Mouse (Mus musculus) brain, adult 2 months (tissue): Measurements from ENCODE around the gene Endod1.
A peak's percentile ranks its signal among the peaks of the same experiment; 100 is the strongest.
"Not testable (repeated sequence)": the region's sequence is repeated elsewhere in the genome, so short reads cannot be mapped to it uniquely, and the experiment has no call there.

Experiments used
- DNase-seq: peaks from one replicate; pipeline ENCODE4 v3.0.0; 2011; ENCODE audit warnings: low read depth, low spot score

The Endod1 gene

DNA sequence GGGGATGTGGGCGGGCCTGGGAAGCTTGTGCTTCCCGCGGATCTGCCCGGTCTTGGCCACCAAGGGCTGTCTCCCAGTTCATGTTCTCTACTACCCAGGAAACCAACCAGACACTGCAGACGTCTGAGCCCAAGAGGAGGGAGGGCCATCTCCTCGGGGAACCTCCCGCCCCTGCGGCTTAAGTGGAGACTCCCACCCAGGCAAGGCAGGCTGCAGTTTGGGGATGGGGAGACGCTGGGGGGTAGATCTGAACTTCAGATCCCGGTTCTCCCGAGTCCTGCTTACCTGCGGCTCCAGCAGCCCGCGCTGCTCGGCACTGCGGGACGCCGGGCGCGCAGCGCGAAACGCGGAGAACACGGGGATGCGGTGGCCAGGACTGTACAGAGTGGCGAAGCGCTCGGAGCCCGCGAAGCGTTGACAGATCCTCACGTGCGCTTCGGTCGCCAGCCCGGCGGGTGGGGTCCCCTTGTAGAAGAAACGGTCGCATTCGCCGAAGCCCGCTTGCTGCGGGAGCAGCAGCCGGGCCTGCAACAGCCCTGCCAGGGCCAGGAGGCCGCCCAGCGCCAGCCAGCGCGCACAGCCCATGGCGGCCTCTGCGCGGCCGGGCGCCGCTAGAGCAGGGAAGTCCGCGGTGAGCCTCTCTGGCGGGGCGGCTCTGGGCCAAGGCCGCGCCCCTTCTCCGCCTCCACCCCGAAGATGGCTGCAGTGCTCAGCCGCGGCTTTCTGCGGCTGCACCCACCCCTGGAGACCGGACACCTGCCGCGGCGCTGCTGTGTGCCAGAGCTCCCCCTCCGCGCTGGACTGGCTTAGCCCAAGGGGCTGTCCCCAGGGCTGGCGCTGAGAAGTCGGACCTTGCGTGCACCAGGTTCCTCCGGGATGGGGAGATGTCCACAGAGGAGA, 671 bp downstream of the Endod1 start:
- DNase-seq = peak; percentile 93

- DNase-seq = no peak
Measured at GRCm38 (mm10) chr9:14379769-14380385, 1.4 kb downstream of the Endod1 start.

DNA sequence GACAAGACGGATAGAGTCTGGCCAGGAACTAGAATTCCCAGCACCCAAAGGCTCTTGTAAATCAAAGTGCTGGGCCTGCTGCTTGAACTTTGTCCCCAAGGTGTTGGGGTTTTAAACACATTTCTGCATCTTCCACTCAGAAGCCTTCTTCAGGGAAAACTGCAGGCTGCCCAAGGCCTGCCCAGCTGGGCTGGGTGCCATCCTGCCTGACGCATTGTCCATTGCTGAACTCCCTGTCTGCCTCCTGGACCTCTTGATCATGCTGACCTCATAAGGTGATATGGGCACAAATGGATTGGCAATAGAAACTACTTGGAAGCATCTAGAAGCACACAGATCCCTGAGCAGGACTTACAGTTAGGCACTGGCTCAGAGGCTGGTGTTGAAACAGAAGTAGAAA, 3.2 kb downstream of the Endod1 start:
- peak; percentile 56 for DNase-seq

- peak; percentile 63 for DNase-seq
Measured at GRCm38 (mm10) chr9:14376149-14376548, 5.2 kb downstream of the Endod1 start.

GRCm38 (mm10) chr9:14372440-14372839, 8.9 kb downstream of the Endod1 start:
- no peak for DNase-seq

- no peak for DNase-seq
Measured at GRCm38 (mm10) chr9:14369271-14369670, 12.0 kb downstream of the Endod1 start.

DNA sequence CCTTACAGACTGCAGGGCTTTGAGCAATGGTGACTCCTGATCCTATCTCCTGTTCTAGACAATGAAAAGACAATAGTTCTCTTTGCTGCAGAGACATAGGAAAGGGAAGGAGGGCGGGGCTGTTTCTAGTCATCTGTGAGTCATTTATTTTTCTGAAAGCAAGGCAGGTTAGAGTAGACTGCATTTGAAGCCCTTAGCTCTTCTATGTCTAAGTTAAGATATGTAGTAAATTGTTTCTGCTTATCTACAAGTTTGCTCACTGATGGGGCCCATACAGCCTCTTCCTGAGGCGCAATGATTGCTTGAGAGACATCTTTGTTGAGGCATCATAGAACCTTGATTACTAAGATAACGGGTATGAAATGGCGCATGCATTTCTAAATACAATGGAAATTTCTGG, 13.5 kb downstream of the Endod1 start:
- DNase-seq = no peak

DNA sequence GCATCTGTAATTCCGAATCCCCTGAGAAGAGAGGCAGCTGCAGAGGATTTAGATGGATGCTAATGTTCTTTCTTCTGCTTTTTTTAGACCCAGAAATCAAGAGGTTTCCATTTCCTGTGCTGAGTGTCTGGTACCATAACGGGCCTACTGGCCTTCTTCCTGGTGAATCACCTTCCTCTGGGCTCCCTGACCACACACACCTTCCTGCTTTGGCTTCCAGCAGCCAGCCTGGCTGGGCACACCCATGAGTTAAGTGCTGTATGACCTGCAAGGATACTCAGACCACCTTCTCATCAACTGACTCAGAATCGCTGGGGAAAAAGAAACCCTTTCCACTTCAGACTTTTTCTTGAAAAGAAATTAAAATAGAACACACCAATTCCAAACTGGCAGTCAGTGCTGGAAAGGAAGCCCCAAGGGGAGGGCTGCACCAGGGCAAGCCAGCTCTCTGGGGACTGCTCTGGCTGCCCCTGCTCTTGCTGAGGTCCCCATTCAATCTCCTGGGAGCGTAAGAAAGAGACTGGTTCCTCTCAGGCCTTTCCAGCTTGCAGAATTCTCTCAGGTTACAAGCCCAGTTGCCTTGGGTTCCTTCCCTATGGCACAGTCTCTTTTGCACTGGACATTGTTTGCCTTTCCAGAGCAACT, 15.7 kb downstream of the Endod1 start:
- peak; percentile 29 for DNase-seq

GRCm38 (mm10) chr9:14364719-14365118, 16.6 kb downstream of the Endod1 start:
- no peak for DNase-seq

- no peak for DNase-seq
Measured at GRCm38 (mm10) chr9:14363540-14363939, 17.8 kb downstream of the Endod1 start.

GRCm38 (mm10) chr9:14362068-14362768, 19.1 kb downstream of the Endod1 start:
- no peak for DNase-seq

- no peak for DNase-seq
Measured at GRCm38 (mm10) chr9:14357033-14357432, 24.3 kb downstream of the Endod1 start.

DNA sequence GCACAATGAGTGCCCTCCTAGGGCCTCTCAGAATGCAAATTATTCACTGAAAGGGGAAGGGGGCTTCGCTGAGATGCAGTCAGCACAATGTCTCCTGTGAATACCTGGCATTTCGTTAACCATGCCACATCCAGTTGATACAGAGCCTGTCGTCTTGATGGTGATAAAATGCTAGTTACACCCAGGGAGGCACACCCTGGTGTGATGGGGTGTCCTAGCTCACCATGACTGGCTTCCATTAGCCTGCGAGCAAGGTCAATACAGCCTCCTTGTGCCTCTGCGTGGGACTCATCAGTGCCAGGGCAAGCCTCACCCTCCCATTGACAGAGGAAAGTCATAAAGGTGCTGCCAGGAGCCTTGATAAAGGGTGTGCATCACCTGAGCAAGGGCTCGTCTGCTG, 26.5 kb downstream of the Endod1 start:
- no peak for DNase-seq

GRCm38 (mm10) chr9:14352337-14352736, 29.0 kb downstream of the Endod1 start:
- no peak for DNase-seq

GRCm38 (mm10) chr9:14350787-14351186, 30.5 kb downstream of the Endod1 start:
- DNase-seq = no peak

GRCm38 (mm10) chr9:14349380-14349779, 31.9 kb downstream of the Endod1 start:
- no peak for DNase-seq

GRCm38 (mm10) chr9:14348416-14348815, 32.9 kb downstream of the Endod1 start:
- DNase-seq = peak; percentile 53

- not testable (repeated sequence) for DNase-seq
Measured at GRCm38 (mm10) chr9:14345866-14346265, 35.4 kb downstream of the Endod1 start.

GRCm38 (mm10) chr9:14342041-14342668, 39.2 kb downstream of the Endod1 start:
- DNase-seq = peak; percentile 80

- no peak for DNase-seq
Measured at GRCm38 (mm10) chr9:14338701-14339100, 42.6 kb downstream of the Endod1 start.

GRCm38 (mm10) chr9:14336901-14337300, 44.4 kb downstream of the Endod1 start:
- DNase-seq = peak; percentile 82
